Mouse (Mus musculus): Measurements from ENCODE around the gene Afm.

- TF ChIP-seq POLR2A (IDR thresholded peaks at IDR 0.05; ENCODE audit: insufficient read depth, low read length), result no peak
- TF ChIP-seq CTCF (IDR thresholded peaks at IDR 0.05; ENCODE audit: low read depth, low read length), result no peak
Observed at GRCm38 (mm10) chr5:90571216-90571615, 52.5 kb downstream of the Afm start.
